Mouse (Mus musculus): Measurements from ENCODE around the gene Zfp113. TPM values are rescaled to one million over a fixed set of nuclear protein-coding genes. Genes with fewer than 3 reads are reported as not detected.
"Not testable (repeated sequence)": the region's sequence is repeated elsewhere in the genome, so short reads cannot be mapped to it uniquely, and the experiment has no call there.

Gene Zfp113
- polyA plus RNA-seq, 1 experiment from 2014 or later, result 16.4 TPM

- H3K27me3 ChIP-seq (ENCODE audit: control insufficient read depth, insufficient read depth, low read length), result no peaks in the 10 kb centered on the region
- H3K27ac ChIP-seq (replicated peaks; ENCODE audit: low read depth, low read length), result no peak overlapping the region; the same call in 1 of the 2 replicates
- no peaks in the 10 kb centered on the region for H3K4me1 ChIP-seq (ENCODE audit: control insufficient read depth, insufficient read depth, low read length)
- no peaks in the 10 kb centered on the region for H3K9me3 ChIP-seq (replicated peaks; ENCODE audit: control insufficient read depth, low read length)
- H3K9ac ChIP-seq (replicated peaks; ENCODE audit: low read length), result peak overlapping the region; percentile 81
- peak overlapping the region; percentile 59 for H3K4me2 ChIP-seq (ENCODE audit: low read depth, low read length)
- DNase-seq (ENCODE audit: low spot score) (no peak), ATAC-seq (replicated peaks; ENCODE audit: insufficient number of reproducible peaks, low FRiP score, low TSS enrichment, low read depth) (no peak)
- H3K4me3 ChIP-seq (ENCODE audit: low read depth, low read length), result peak overlapping the region; percentile 69
- H3K36me3 ChIP-seq (replicated peaks; ENCODE audit: control insufficient read depth, insufficient read depth, low read depth, low read length), result no peaks in the 10 kb centered on the region
- 77% methylated on average over 3 of the region's 3 CpGs for WGBS
Observed at GRCm38 (mm10) chr5:138118041-138118440, 37.5 kb downstream of the Zfp113 start.

- Histone ChIP-seq H3K27ac (replicated peaks; ENCODE audit: low read depth, low read length) (peak overlapping the region; percentile 86), H3K36me3 (replicated peaks; ENCODE audit: control insufficient read depth, insufficient read depth, low read depth, low read length) (no peaks in the 10 kb centered on the region), H3K4me3 (ENCODE audit: low read depth, low read length) (peak overlapping the region; percentile 69), H3K9ac (replicated peaks; ENCODE audit: low read length) (peak overlapping the region; percentile 81), H3K4me1 (ENCODE audit: control insufficient read depth, insufficient read depth, low read length) (no peaks in the 10 kb centered on the region), H3K27me3 (ENCODE audit: control insufficient read depth, insufficient read depth, low read length) (no peaks in the 10 kb centered on the region), H3K4me2 (ENCODE audit: low read depth, low read length) (peak overlapping the region; percentile 59), H3K9me3 (replicated peaks; ENCODE audit: control insufficient read depth, low read length) (no peaks in the 10 kb centered on the region)
- WGBS, result 7% methylated on average over 16 of the region's 16 CpGs
- 0 out of 2 replicates have a peak, but pooled peaks have one; percentile 20 for ATAC-seq (replicated peaks; ENCODE audit: insufficient number of reproducible peaks, low FRiP score, low TSS enrichment, low read depth)
- DNase-seq (ENCODE audit: low spot score), result peak; percentile 15
Observed at GRCm38 (mm10) chr5:138117199-138118015, 38.1 kb downstream of the Zfp113 start.

GRCm38 (mm10) chr5:138116255-138117198 lies 39.0 kb downstream of the Zfp113 start, which contains the start of gene Zscan21:
TSS of gene Zscan21 (plus strand) at chr5:138116903.
- DNase-seq (ENCODE audit: low spot score), result peak; percentile 95
- WGBS, result 8% methylated on average over 38 of the region's 38 CpGs

GRCm38 (mm10) chr5:138109847-138110396 lies 45.6 kb downstream of the Zfp113 start:
- not testable (repeated sequence) for ATAC-seq (replicated peaks; ENCODE audit: insufficient number of reproducible peaks, low FRiP score, low TSS enrichment, low read depth); H3K9me3 ChIP-seq (replicated peaks; ENCODE audit: control insufficient read depth, low read length); DNase-seq (ENCODE audit: low spot score); H3K9ac ChIP-seq (replicated peaks; ENCODE audit: low read length); H3K27me3 ChIP-seq (ENCODE audit: control insufficient read depth, insufficient read depth, low read length); H3K4me1 ChIP-seq (ENCODE audit: control insufficient read depth, insufficient read depth, low read length); H3K4me2 ChIP-seq (ENCODE audit: low read depth, low read length); H3K27ac ChIP-seq (replicated peaks; ENCODE audit: low read depth, low read length); H3K4me3 ChIP-seq (ENCODE audit: low read depth, low read length); H3K36me3 ChIP-seq (replicated peaks; ENCODE audit: control insufficient read depth, insufficient read depth, low read depth, low read length)
- WGBS, result 67% methylated on average over 4 of the region's 4 CpGs

More at GRCm38 (mm10) chr5:138116255-138117198, 39.0 kb downstream of the Zfp113 start, which contains the start of gene Zscan21:
- Histone ChIP-seq H3K27me3 (ENCODE audit: control insufficient read depth, insufficient read depth, low read length) (no peaks in the 10 kb centered on the region), H3K4me2 (ENCODE audit: low read depth, low read length) (peak within 1 kb of the TSS; percentile 59), H3K4me1 (ENCODE audit: control insufficient read depth, insufficient read depth, low read length) (no peaks in the 10 kb centered on the region), H3K36me3 (replicated peaks; ENCODE audit: control insufficient read depth, insufficient read depth, low read depth, low read length) (no peaks in the 10 kb centered on the region), H3K4me3 (ENCODE audit: low read depth, low read length) (peak within 1 kb of the TSS; percentile 69), H3K9me3 (replicated peaks; ENCODE audit: control insufficient read depth, low read length) (no peaks in the 10 kb centered on the region), H3K27ac (replicated peaks; ENCODE audit: low read depth, low read length) (peak within 1 kb of the TSS; percentile 86), H3K9ac (replicated peaks; ENCODE audit: low read length) (peak within 1 kb of the TSS; percentile 81)
- ATAC-seq (replicated peaks; ENCODE audit: insufficient number of reproducible peaks, low FRiP score, low TSS enrichment, low read depth), result peak; percentile 95

GRCm38 (mm10) chr5:138107130-138107529 lies 48.4 kb downstream of the Zfp113 start:
- no peaks in the 10 kb centered on the region for H3K27me3 ChIP-seq (ENCODE audit: control insufficient read depth, insufficient read depth, low read length)
- WGBS, result 58% methylated on average over 3 of the region's 3 CpGs
- H3K4me1 ChIP-seq (ENCODE audit: control insufficient read depth, insufficient read depth, low read length), result no peaks in the 10 kb centered on the region
- H3K36me3 ChIP-seq (replicated peaks; ENCODE audit: control insufficient read depth, insufficient read depth, low read depth, low read length), result peaks cover 6% of the 10 kb centered on the region
- ATAC-seq (replicated peaks; ENCODE audit: insufficient number of reproducible peaks, low FRiP score, low TSS enrichment, low read depth) (no peak), DNase-seq (ENCODE audit: low spot score) (no peak)
- H3K4me2 ChIP-seq (ENCODE audit: low read depth, low read length), result no peak overlapping the region
- H3K4me3 ChIP-seq (ENCODE audit: low read depth, low read length), result no peak overlapping the region
- no peak overlapping the region for H3K9ac ChIP-seq (replicated peaks; ENCODE audit: low read length)
- no peaks in the 10 kb centered on the region for H3K9me3 ChIP-seq (replicated peaks; ENCODE audit: control insufficient read depth, low read length)
- H3K27ac ChIP-seq (replicated peaks; ENCODE audit: low read depth, low read length), result no peak overlapping the region

DNA sequence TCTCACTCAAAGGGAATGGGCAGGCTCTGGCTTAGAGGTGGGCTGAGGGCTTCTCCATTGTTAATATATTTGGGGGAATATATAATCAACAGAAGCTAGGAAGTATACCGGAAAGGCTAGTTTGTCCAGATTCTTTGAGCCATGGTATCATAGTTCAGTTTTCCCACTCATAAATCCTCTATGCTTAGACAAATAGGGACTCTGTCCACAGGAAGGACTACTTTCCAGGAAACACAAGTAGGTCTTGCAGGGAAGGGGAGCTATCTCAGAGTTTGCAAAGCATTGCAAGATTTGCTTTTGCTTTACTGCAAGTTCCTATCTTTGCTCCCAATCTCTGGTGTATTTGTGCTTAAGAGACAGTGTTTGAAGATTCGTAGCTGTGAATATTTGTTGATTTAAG lies 50.6 kb downstream of the Zfp113 start:
- H3K27me3 ChIP-seq (ENCODE audit: control insufficient read depth, insufficient read depth, low read length), result no peaks in the 10 kb centered on the region
- H3K9me3 ChIP-seq (replicated peaks; ENCODE audit: control insufficient read depth, low read length), result no peaks in the 10 kb centered on the region
- H3K4me2 ChIP-seq (ENCODE audit: low read depth, low read length), result no peak overlapping the region
- DNase-seq (ENCODE audit: low spot score) (no peak), ATAC-seq (replicated peaks; ENCODE audit: insufficient number of reproducible peaks, low FRiP score, low TSS enrichment, low read depth) (no peak)
- WGBS, result 91% methylated on average over 2 of the region's 2 CpGs
- no peak overlapping the region for H3K27ac ChIP-seq (replicated peaks; ENCODE audit: low read depth, low read length)
- no peak overlapping the region for H3K9ac ChIP-seq (replicated peaks; ENCODE audit: low read length)
- no peaks in the 10 kb centered on the region for H3K4me1 ChIP-seq (ENCODE audit: control insufficient read depth, insufficient read depth, low read length)
- H3K4me3 ChIP-seq (ENCODE audit: low read depth, low read length), result no peak overlapping the region
- H3K36me3 ChIP-seq (replicated peaks; ENCODE audit: control insufficient read depth, insufficient read depth, low read depth, low read length), result peaks cover 9% of the 10 kb centered on the region

- Histone ChIP-seq H3K4me2 (ENCODE audit: low read depth, low read length) (no peak overlapping the region), H3K9me3 (replicated peaks; ENCODE audit: control insufficient read depth, low read length) (no peaks in the 10 kb centered on the region), H3K27me3 (ENCODE audit: control insufficient read depth, insufficient read depth, low read length) (no peaks in the 10 kb centered on the region), H3K4me3 (ENCODE audit: low read depth, low read length) (no peak overlapping the region), H3K9ac (replicated peaks; ENCODE audit: low read length) (no peak overlapping the region), H3K4me1 (ENCODE audit: control insufficient read depth, insufficient read depth, low read length) (no peaks in the 10 kb centered on the region), H3K27ac (replicated peaks; ENCODE audit: low read depth, low read length) (no peak overlapping the region), H3K36me3 (replicated peaks; ENCODE audit: control insufficient read depth, insufficient read depth, low read depth, low read length) (peaks cover 18% of the 10 kb centered on the region)
- ATAC-seq (replicated peaks; ENCODE audit: insufficient number of reproducible peaks, low FRiP score, low TSS enrichment, low read depth) (no peak), DNase-seq (ENCODE audit: low spot score) (no peak)
- 94% methylated on average over 6 of the region's 6 CpGs for WGBS
Observed at GRCm38 (mm10) chr5:138094474-138094873, 61.1 kb downstream of the Zfp113 start.
